In genomic region chr11:120852083-120852935, GRCm38 (mm10) we compare ENCODE assay signal across 8 mouse cellular contexts. TPM values are rescaled to one million over a fixed set of nuclear protein-coding genes. Genes with fewer than 3 reads are reported as not detected.
A peak's percentile ranks its signal among the peaks of the same experiment; 100 is the strongest.
DNase-seq lines count a peak whose midpoint lies in the region; ATAC-seq and TF ChIP-seq lines count a peak whose summit lies in the region.

No protein-coding gene starts in this region.

- H3K27ac ChIP-seq in midbrain, postnatal 0 days (ENCODE audit: low read depth, low read length): no peak overlapping the region
- H3K27ac ChIP-seq in midbrain, embryonic 14.5 days (replicated peaks; ENCODE audit: low read depth, low read length): no peak overlapping the region

- intact Hi-C loops in gastrocnemius, postnatal 14 days (cut with DNase I; ENCODE audit: low total_unique reads): no loop called here

- WGBS in midbrain, postnatal 0 days: 69% methylated on average over 11 of the region's 11 CpGs
- 71% methylated on average over 11 of the region's 11 CpGs for WGBS in midbrain, embryonic 14.5 days

- ATAC-seq in midbrain, postnatal 0 days (ENCODE audit: low FRiP score): no peak
- no peak for ATAC-seq in midbrain, embryonic 14.5 days (ENCODE audit: low FRiP score, low TSS enrichment)

- no peak overlapping the region for H3K4me3 ChIP-seq in midbrain, postnatal 0 days (ENCODE audit: low read depth, low read length)
- no peak overlapping the region for H3K4me3 ChIP-seq in midbrain, embryonic 14.5 days (replicated peaks; ENCODE audit: low read depth, low read length)

- H3K36me3 ChIP-seq in midbrain, postnatal 0 days (ENCODE audit: insufficient read depth, low read length): peaks cover 14% of the 10 kb centered on the region
- H3K36me3 ChIP-seq in midbrain, embryonic 14.5 days (ENCODE audit: control insufficient read depth, insufficient read depth, low read length): 0 out of 2 replicates have a peak, but pooled peaks cover 7% of the 10 kb centered on the region

- 0 out of 2 replicates have a peak overlapping the region, but pooled peaks have one; percentile 13 for H3K9ac ChIP-seq in midbrain, postnatal 0 days (replicated peaks; ENCODE audit: low read length, poor library complexity, severe bottlenecking)
- H3K9ac ChIP-seq in midbrain, embryonic 14.5 days (replicated peaks; ENCODE audit: low read length): no peak overlapping the region

- H3K4me2 ChIP-seq in midbrain, postnatal 0 days (ENCODE audit: low read depth, low read length, poor library complexity, severe bottlenecking): no peak overlapping the region
- no peak overlapping the region for H3K4me2 ChIP-seq in midbrain, embryonic 14.5 days (ENCODE audit: low read length)

- H3K27me3 ChIP-seq in midbrain, postnatal 0 days (ENCODE audit: insufficient read depth, low read length): no peaks in the 10 kb centered on the region
- H3K27me3 ChIP-seq in midbrain, embryonic 14.5 days (ENCODE audit: control insufficient read depth, insufficient read depth, low read length): no peaks in the 10 kb centered on the region

- H3K9me3 ChIP-seq in midbrain, postnatal 0 days (ENCODE audit: low read length): no peaks in the 10 kb centered on the region
- no peaks in the 10 kb centered on the region for H3K9me3 ChIP-seq in midbrain, embryonic 14.5 days (ENCODE audit: control insufficient read depth, low read length)

- no peak for TF ChIP-seq CTCF in midbrain, postnatal 0 days (IDR thresholded peaks at IDR 0.05)

- H3K4me1 ChIP-seq in midbrain, postnatal 0 days (ENCODE audit: insufficient read depth, low read length): no peaks in the 10 kb centered on the region
- H3K4me1 ChIP-seq in midbrain, embryonic 14.5 days (ENCODE audit: control insufficient read depth, insufficient read depth, low read length): no peaks in the 10 kb centered on the region

- DNase-seq in midbrain, postnatal 0 days (ENCODE audit: low spot score): no peak
- DNase-seq in midbrain, embryonic 14.5 days: no peak
- DNase-seq in fat pad, adult 2 months (ENCODE audit: extremely low read depth, low read depth, low spot score): peak; percentile 66
- DNase-seq in kidney, postnatal 36 days: peak; percentile 92 to 93
- DNase-seq in thymus, postnatal 10 days (ENCODE audit: low spot score in 2 of 2): peak; percentile 8 to 25
- no peak for DNase-seq in spleen, postnatal 36 days (ENCODE audit: low spot score in 2 of 2)
- DNase-seq in gastrocnemius, postnatal 14 days: no peak
- DNase-seq in ovary, adult 18-20 months (ENCODE audit: low spot score): no peak

RNA-seq across cellular contexts. Expression of gene Fasn, which starts 28.0 kb away (rescaled TPM):
- 469 and 488 TPM in 2 replicates for total RNA-seq in midbrain, postnatal 0 days (2014; rRNA removed)
- 76.0 and 85.4 TPM in 2 replicates for polyA plus RNA-seq in midbrain, postnatal 0 days (2015; fragmentation: Nextera tagmentation; extraction: Ambion mirVana)
- 120 and 124 TPM in 2 replicates for polyA plus RNA-seq in midbrain, embryonic 14.5 days (2014; fragmentation: Nextera tagmentation; extraction: Ambion mirVana)
- total RNA-seq in gastrocnemius, postnatal 14 days (2021): 10 to 100 TPM; 13.9 to 19.4 TPM

RNA-seq across cellular contexts. Expression of gene Dus1l, which starts 56.1 kb away (rescaled TPM):
- total RNA-seq in midbrain, postnatal 0 days (2014; rRNA removed): 46.4 and 52.3 TPM in 2 replicates
- polyA plus RNA-seq in midbrain, postnatal 0 days (2015; fragmentation: Nextera tagmentation; extraction: Ambion mirVana): 38.4 and 41.6 TPM in 2 replicates
- 39.4 and 48.0 TPM in 2 replicates for polyA plus RNA-seq in midbrain, embryonic 14.5 days (2014; fragmentation: Nextera tagmentation; extraction: Ambion mirVana)
- total RNA-seq in gastrocnemius, postnatal 14 days (2021): 10 to 100 TPM; 35.2 to 37.4 TPM

Comparison
In these comparisons a context has a peak if more than half of its experiments do, and no peak if none do; other contexts are left out.
1. DNase-seq: peak in fat pad, adult 2 months (single experiment), kidney, postnatal 36 days (2 of 2) and thymus, postnatal 10 days (2 of 2); none in midbrain, postnatal 0 days (single experiment), midbrain, embryonic 14.5 days (single experiment), spleen, postnatal 36 days (0 of 2), gastrocnemius, postnatal 14 days (single experiment) and ovary, adult 18-20 months (single experiment).
2. RNA of gene Fasn, which starts 28.0 kb away (total RNA-seq): 469 to 488 TPM in midbrain, postnatal 0 days; 13.9 to 19.4 TPM in gastrocnemius, postnatal 14 days; every median in the first group is over 10 times any median in the second.